Mouse (Mus musculus) layer of hippocampus, postnatal 25 days (tissue): ENCODE data around the gene Nfatc4. TPM values are rescaled to one million over a fixed set of nuclear protein-coding genes. Genes with fewer than 3 reads are reported as not detected.

Experiments used
- DNase-seq, 2 experiments: peaks; one replicate each; pipeline ENCODE4 v3.0.0; 2022; ENCODE audit warnings: mixed read lengths in 2 of 2, low spot score in 1 of 2; ENCODE audit errors: extremely low spot score in 1 of 2
- total RNA-seq, 2 experiments: library from RNA; stranded (reverse); gene quantifications; 2 replicates each; pipeline ENCODE4 v1.2.3; 2021

Nfatc4 gene
- total RNA-seq, 2 experiments from 2014 or later = 1.6 to 3.9 TPM

GRCm38 (mm10) chr14:55819845-55820405, 3.0 kb upstream of the Nfatc4 start:
- DNase-seq = peak in 1 of 2 experiments; percentile 2

- peak in 1 of 2 experiments; percentile 2 for DNase-seq
Observed at GRCm38 (mm10) chr14:55820576-55820975, 2.4 kb upstream of the Nfatc4 start.

- peak; percentile 24 to 67 for DNase-seq
Observed at GRCm38 (mm10) chr14:55822435-55822990, 431 bp upstream of the Nfatc4 start.

DNA sequence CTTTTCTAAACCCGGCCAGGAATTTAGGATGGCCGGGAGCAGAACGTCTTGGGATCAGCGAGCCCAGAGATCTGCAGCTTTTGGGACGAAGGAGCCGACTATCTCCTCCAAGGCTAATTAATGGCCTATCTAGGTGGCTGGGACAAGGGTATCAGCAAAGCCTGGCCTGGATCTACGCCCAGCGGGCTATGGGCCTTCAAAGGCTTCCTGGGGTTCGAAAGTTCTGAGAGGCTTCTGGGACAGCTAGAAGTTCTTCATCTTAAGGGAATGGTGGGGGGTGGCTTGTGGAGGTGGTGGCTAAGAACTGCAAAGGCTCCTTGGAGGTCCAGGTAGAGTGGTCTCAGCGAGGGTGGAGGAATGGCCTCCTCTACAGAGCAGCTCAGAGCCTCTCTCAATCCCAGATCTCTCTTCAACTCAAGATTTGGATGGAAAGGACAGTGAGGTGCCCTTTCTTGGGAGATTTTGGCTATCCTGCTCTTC, 1.1 kb downstream of the Nfatc4 start:
- peak in 1 of 2 experiments; percentile 7 for DNase-seq

DNA sequence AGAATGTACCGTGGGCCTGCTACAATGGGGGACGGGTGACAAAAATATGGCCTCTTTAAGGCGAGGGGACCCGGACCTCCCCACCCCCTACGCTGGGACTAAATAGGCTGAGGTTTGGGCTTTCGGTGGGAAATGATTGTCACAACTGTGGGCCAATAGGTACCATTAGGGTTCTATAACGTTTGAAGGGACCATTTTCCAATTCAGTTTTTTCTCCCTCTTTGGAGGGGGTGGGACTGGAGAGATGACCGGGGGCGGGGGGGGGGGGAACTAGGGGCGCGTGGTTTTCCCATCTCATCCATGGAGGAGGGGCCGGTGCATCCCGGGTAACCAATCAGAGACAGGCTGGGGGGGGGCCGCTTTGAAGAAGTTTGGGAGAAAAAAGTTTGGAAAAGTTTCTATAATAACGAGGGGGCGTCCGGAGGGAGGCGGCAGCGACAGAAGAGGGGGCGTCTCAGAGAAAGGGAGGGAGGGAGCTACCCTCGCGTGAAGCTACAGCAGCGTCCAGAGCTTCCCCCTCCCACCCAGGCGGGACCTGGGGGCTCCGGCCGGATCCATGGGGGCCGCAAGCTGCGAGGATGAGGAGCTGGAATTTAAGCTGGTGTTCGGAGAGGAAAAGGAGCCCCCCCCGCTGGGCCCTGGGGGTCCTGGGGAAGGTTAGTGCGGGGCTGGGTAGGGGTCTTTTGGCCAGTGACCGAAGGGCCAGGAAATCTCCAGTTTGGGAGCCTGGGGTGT, 1.7 kb downstream of the Nfatc4 start:
- DNase-seq = peak in 1 of 2 experiments; percentile 3

- DNase-seq = peak; percentile 12 to 18
Observed at GRCm38 (mm10) chr14:55825216-55826051, 2.5 kb downstream of the Nfatc4 start.

DNA sequence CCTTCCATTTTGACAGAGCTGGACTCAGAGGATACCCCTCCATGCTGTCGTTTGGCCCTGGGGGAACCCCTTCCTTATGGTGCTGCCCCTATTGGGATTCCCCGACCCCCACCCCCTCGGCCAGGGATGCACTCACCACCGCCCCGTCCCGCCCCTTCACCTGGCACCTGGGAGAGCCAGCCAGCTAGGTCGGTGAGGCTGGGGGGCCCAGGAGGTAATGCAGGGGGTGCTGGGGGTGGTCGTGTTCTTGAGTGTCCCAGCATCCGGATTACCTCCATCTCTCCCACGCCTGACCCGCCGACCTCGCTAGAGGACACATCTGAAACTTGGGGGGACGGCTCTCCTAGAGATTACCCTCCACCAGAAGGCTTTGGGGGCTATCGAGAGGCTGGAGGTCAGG, 3.2 kb downstream of the Nfatc4 start:
- DNase-seq = peak in 1 of 2 experiments; percentile 7

DNA sequence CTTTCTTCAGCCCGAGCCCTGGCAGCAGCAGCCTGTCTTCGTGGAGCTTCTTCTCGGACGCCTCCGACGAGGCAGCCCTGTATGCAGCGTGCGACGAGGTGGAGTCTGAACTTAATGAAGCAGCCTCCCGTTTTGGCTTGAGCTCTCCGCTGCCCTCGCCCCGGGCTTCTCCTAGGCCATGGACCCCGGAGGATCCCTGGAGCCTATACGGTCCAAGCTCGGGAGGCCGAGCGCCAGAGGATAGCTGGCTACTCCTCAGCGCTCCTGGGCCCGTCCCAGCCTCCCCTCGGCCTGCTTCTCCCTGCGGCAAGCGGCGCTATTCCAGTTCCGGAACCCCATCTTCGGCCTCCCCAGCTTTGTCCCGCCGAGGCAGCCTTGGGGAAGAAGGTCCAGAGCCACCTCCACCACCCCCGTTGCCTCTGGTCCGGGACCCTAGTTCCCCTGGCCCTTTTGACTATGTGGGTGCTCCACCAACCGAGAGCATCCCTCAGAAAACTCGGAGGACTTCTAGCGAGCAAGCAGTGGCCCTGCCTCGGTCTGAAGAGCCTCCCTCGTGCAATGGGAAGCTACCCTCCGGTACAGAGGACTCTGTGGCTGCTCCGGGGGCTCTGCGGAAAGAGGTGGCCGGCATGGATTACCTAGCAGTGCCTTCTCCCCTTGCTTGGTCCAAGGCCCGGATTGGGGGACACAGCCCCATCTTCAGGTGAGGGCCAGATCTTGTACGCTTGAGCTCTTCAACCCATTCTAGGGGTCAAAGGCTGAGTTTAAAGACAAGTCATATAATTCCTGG, 3.8 kb downstream of the Nfatc4 start:
- peak in 1 of 2 experiments; percentile 8 for DNase-seq

DNA sequence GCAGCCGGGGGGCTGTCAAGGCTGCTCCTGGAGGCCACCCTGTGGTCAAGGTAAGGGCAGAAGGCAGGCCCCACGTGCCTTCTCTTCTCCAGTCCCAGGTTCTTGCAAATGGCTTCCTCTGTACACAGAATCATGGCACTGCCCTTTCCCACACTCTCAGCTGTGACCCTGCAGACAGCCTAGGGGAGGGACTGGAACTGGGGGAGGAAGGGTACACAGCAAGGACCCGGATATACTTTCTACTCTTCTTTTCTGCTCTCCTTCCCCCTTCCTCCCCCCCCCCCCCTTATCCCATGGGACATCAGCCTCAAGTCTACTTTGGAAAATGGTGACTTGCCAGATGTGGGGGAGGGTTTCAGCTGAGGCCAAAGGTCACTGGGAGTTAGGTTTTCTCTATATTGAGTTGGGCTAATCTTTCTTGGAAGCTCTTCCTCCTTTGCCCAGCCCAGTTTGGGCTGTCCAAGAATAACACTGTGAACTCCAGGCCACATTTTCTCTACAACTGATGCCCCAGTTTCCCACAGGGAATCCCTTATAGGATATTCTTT, 5.8 kb downstream of the Nfatc4 start:
- DNase-seq = no peak

- no peak for DNase-seq
Observed at GRCm38 (mm10) chr14:55829854-55830253, 6.9 kb downstream of the Nfatc4 start.

DNA sequence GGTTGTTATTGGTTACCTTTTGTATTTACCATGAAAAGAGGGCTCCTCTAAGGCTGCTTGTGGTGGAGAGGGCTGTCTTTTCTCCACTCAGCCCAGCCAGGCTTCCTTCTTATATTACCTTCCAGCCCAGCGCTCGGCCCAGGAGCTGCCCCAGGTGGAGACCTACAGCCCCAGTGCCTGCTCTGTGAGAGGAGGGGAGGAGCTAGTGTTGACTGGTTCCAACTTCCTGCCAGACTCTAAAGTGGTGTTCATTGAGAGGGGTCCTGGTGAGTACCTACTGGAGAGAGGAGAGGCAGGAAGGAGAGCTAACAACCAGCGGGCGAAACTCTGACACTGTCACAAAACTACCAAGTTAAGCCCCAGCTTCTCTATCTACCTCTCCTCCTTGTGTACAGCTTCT, 7.4 kb downstream of the Nfatc4 start:
- DNase-seq = no peak

- DNase-seq = no peak
Observed at GRCm38 (mm10) chr14:55833126-55833525, 10.2 kb downstream of the Nfatc4 start.

DNA sequence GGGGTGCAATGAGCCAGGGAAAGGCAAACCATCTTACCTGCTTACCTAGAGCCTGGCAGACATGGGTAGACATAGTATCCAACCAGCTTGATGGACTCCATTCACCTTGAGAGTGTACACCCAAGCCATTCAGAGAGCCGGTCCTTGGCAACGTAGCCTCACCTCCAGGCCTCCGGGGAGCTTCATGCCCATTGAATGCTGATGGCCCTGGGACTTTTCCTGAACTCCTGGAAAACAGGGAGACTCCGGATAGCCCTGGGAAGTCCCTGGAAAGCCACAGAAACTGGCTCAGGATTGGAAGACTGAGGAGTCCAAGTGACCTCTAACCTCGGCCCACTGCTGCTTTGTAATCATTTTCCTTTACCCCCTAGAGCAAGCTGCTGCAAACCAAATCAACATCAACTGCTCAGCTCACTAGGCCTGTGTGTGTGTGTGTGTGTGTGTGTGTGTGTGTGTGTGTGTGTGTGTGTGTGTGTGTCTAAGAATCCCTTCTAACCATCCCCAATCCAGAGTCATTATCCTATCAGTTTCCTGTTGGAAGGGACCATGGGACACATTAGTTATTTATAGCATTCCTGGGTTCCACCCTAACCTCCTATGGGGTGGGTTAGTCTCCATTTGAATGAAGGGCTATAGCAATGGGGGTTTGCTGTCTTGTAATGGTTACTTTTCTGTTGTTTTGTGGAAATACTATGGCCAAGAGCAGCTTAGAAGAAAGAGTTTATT, 12.0 kb downstream of the Nfatc4 start:
- DNase-seq = no peak

GRCm38 (mm10) chr14:55838312-55838711, 15.4 kb downstream of the Nfatc4 start:
- no peak for DNase-seq

DNA sequence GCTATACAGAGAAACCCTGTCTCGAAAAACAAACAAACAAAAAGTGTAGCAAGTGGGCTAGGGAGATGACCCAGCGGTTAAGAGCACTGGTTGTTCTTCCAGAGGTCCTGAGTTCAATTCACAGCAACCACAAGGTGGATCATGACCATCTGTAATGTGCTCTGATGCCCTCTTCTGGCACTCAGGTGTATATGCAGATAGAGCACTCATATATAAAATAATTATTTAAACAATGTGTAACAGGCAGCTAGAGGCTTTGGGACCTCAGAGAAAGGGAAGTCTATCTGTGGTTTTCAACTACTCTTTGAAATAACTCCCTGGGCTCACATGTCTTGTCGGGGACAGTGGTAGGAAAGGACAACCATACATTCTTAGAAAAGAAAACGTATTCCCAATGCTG, 15.8 kb downstream of the Nfatc4 start:
- no peak for DNase-seq

DNA sequence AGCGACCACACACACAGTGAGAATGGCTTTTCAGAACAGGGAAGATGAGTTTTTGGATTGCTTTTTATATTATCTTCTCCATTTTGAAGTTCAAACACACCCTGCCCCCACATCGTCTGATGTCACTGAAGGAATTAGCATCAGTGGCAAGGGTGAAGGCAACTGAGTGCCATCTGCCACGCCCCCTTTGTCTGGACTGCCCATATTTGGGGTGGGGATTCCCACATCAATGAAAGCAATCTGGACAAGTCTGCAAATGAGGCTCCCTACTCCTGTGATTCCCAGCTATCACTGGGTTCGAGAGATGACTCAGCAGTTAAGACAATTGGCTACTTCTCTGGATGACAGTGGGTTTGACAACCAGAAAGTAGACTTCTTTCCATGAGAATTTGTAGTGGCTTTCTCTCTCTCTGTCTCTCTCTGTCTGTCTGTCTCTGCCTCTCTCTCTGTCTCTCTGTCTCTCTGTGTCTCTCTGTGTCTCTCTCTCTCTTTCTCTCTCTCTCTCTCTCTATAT, 18.0 kb downstream of the Nfatc4 start:
- no peak for DNase-seq

DNA sequence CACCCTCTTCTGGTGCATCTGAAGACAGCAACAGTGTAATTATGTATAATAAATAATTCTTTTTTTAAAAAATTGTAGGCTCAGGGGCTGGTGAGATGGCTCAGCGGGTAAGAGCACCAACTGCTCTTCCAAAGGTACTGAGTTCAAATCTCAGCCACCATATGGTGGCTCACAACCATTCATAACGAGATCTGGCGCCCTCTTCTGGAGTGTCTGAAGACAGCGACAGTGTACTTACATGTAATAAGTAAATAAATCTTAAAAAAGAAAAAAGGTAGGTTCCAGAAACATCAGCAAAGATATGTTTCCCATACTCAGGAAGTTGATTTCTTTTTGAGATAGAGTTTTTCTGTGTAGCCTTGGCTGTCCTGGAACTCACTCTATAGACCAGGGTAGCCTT, 19.9 kb downstream of the Nfatc4 start:
- DNase-seq = no peak

- no peak for DNase-seq
Observed at GRCm38 (mm10) chr14:55845506-55846294, 22.8 kb downstream of the Nfatc4 start.
